Mouse (Mus musculus): Measurements from ENCODE around the gene Frmd6.

GRCm38 (mm10) chr12:70845371-70845770 is 20.1 kb downstream of the Frmd6 start:
- TF ChIP-seq POLR2A (IDR thresholded peaks at IDR 0.05; ENCODE audit: insufficient read length, low read depth) (no peak), MYOD1 (IDR thresholded peaks at IDR 0.05; ENCODE audit: control insufficient read depth in 1 of 3, insufficient read length in 2 of 3, low read depth in 2 of 3) (no peak), MAX (IDR thresholded peaks at IDR 0.05; ENCODE audit: low read depth) (no peak), E2F4 (IDR thresholded peaks at IDR 0.05; ENCODE audit: insufficient read depth) (no peak), CEBPB (IDR thresholded peaks at IDR 0.05; ENCODE audit: insufficient read depth, poor library complexity, severe bottlenecking) (no peak), USF1 (IDR thresholded peaks at IDR 0.05; ENCODE audit: low read depth) (no peak), MYOG (IDR thresholded peaks at IDR 0.05; ENCODE audit: control insufficient read depth in 1 of 3, insufficient read depth in 1 of 3, insufficient read length in 2 of 3, low read depth in 2 of 3) (no peak), POLR2AphosphoS2 (IDR thresholded peaks at IDR 0.05; ENCODE audit: insufficient read length, low read depth) (no peak), TCF3 (IDR thresholded peaks at IDR 0.05; ENCODE audit: insufficient read length, low read depth) (no peak)
